Mouse (Mus musculus) CH12.LX (cell line): Measurements from ENCODE around the gene Dusp16.

Experiments
- CHD2 ChIP-seq: IDR thresholded peaks from 2 replicates; pipeline ENCODE4 v1.6.1; 2011; ENCODE audit warnings: low read length, improper control_type of control experiment
- CTCF ChIP-seq, 2 experiments: IDR thresholded peaks in 1 of 2; conservative IDR thresholded peaks in 1 of 2; 2 replicates each; pipeline ENCODE4 v1.5.1; 2011 to 2012; ENCODE audit warnings: low read depth in 2 of 2, low read length in 2 of 2, improper control_type of control experiment in 1 of 2, inconsistent platforms in 1 of 2, mild to moderate bottlenecking in 1 of 2, moderate library complexity in 1 of 2
- EP300 ChIP-seq: IDR thresholded peaks from 2 replicates; pipeline ENCODE4 v1.6.1; 2011; ENCODE audit warnings: low read length, improper control_type of control experiment
- GABPA ChIP-seq: IDR thresholded peaks from 2 replicates; pipeline ENCODE4 v1.6.1; 2012; ENCODE audit warnings: low read depth, low read length, improper control_type of control experiment, inconsistent platforms; ENCODE audit not compliant: insufficient replicate concordance
- HCFC1 ChIP-seq: IDR thresholded peaks from 2 replicates; pipeline ENCODE4 v1.6.1; 2012; ENCODE audit warnings: low read depth, mild to moderate bottlenecking, inconsistent platforms, low read length, improper control_type of control experiment
- MAX ChIP-seq: IDR thresholded peaks from 2 replicates; pipeline ENCODE4 v1.6.1; 2011; ENCODE audit warnings: low read length, improper control_type of control experiment
- SIN3A ChIP-seq: IDR thresholded peaks from 2 replicates; pipeline ENCODE4 v1.6.1; 2012; ENCODE audit warnings: low read length, improper control_type of control experiment, inconsistent platforms
- UBTF ChIP-seq: IDR thresholded peaks from 2 replicates; pipeline ENCODE4 v1.6.1; 2012; ENCODE audit warnings: low read depth, mild to moderate bottlenecking, inconsistent platforms, low read length, improper control_type of control experiment, moderate library complexity
- USF2 ChIP-seq: conservative IDR thresholded peaks from 2 replicates; pipeline ENCODE4 v1.6.1; 2011; ENCODE audit warnings: low read depth, low read length, improper control_type of control experiment

- TF ChIP-seq CHD2 (no peak), MAX (no peak), UBTF (no peak), SIN3A (no peak), CTCF (conservative IDR thresholded peaks at IDR 0.05 in 1 of 2, IDR thresholded peaks at IDR 0.05 in 1 of 2; ENCODE audit: low read depth in 2 of 2, low read length in 2 of 2) (peak; percentile 70 to 74), USF2 (no peak), EP300 (no peak), GABPA (no peak), HCFC1 (no peak)
Observed at GRCm38 (mm10) chr6:134822844-134823243, 30.4 kb upstream of the Dusp16 start.
